Mouse (Mus musculus) cerebral cortex, adult 2 months (tissue): Measurements from ENCODE around the gene Cldn10.

Experiments used
- WGBS: fragments of 180-500 bp; shearing (Covaris S2); methylation state at CpG from one replicate; pipeline ENCODE4 v1.1.7; 2018; 5-methylcytosine and 5-hydroxymethylcytosine counted together

The Cldn10 gene

GRCm38 (mm10) chr14:118783326-118783935 is 4.3 kb upstream of the Cldn10 start:
- WGBS, result 70% methylated on average over 17 of the region's 17 CpGs

- WGBS, result 81% methylated on average over 4 of the region's 4 CpGs
These were observed 2.5 kb downstream of the Cldn10 start for GRCm38 (mm10) chr14:118790217-118790616.

GRCm38 (mm10) chr14:118792957-118793356 is 5.2 kb downstream of the Cldn10 start:
- 67% methylated on average over 7 of the region's 7 CpGs for WGBS

- WGBS, result 89% methylated on average over 6 of the region's 6 CpGs
These were observed 5.7 kb downstream of the Cldn10 start for GRCm38 (mm10) chr14:118793416-118793815.

GRCm38 (mm10) chr14:118794196-118794595 is 6.5 kb downstream of the Cldn10 start:
- 72% methylated on average over 1 of the region's 1 CpGs for WGBS

- 90% methylated on average over 2 of the region's 2 CpGs for WGBS
These were observed 7.2 kb downstream of the Cldn10 start for GRCm38 (mm10) chr14:118794893-118795292.

GRCm38 (mm10) chr14:118795915-118796693 is 8.4 kb downstream of the Cldn10 start:
- WGBS, result 59% methylated on average over 10 of the region's 10 CpGs

GRCm38 (mm10) chr14:118796694-118797058 is 9.0 kb downstream of the Cldn10 start:
- 44% methylated on average over 5 of the region's 5 CpGs for WGBS

GRCm38 (mm10) chr14:118797270-118797669 is 9.6 kb downstream of the Cldn10 start:
- WGBS, result 83% methylated on average over 9 of the region's 9 CpGs

GRCm38 (mm10) chr14:118799918-118800317 is 12.2 kb downstream of the Cldn10 start:
- 76% methylated on average over 9 of the region's 9 CpGs for WGBS

- 20% methylated on average over 7 of the region's 7 CpGs for WGBS
These were observed 16.2 kb downstream of the Cldn10 start for GRCm38 (mm10) chr14:118803936-118804335.

GRCm38 (mm10) chr14:118804351-118804750 is 16.6 kb downstream of the Cldn10 start:
- WGBS, result 35% methylated on average over 6 of the region's 6 CpGs

- 96% methylated on average over 5 of the region's 5 CpGs for WGBS
These were observed 19.9 kb downstream of the Cldn10 start for GRCm38 (mm10) chr14:118807653-118808052.

GRCm38 (mm10) chr14:118808183-118808582 is 20.5 kb downstream of the Cldn10 start:
- WGBS, result 77% methylated on average over 2 of the region's 2 CpGs

GRCm38 (mm10) chr14:118809686-118810085 is 22.0 kb downstream of the Cldn10 start:
- WGBS, result 91% methylated on average over 4 of the region's 4 CpGs

GRCm38 (mm10) chr14:118813111-118813510 is 25.4 kb downstream of the Cldn10 start:
- 50% methylated on average over 7 of the region's 7 CpGs for WGBS

GRCm38 (mm10) chr14:118816503-118816902 is 28.8 kb downstream of the Cldn10 start:
- 14% methylated on average over 4 of the region's 4 CpGs for WGBS

GRCm38 (mm10) chr14:118820111-118820510 is 32.4 kb downstream of the Cldn10 start:
- 1% methylated on average over 8 of the region's 8 CpGs for WGBS

GRCm38 (mm10) chr14:118822816-118823215 is 35.1 kb downstream of the Cldn10 start:
- 83% methylated on average over 4 of the region's 4 CpGs for WGBS

- 77% methylated on average over 6 of the region's 6 CpGs for WGBS
These were observed 35.6 kb downstream of the Cldn10 start for GRCm38 (mm10) chr14:118823313-118823712.

GRCm38 (mm10) chr14:118826346-118826745 is 38.6 kb downstream of the Cldn10 start:
- WGBS, result 82% methylated on average over 8 of the region's 8 CpGs

GRCm38 (mm10) chr14:118827283-118827904 is 39.7 kb downstream of the Cldn10 start:
- WGBS, result 43% methylated on average over 7 of the region's 7 CpGs
